Mouse (Mus musculus) cortical plate, adult 2 months (tissue): ENCODE results near the gene Gabpb1.

Experiments
- CTCF ChIP-seq: fragments of 200-500 bp; IDR thresholded peaks from 2 replicates; pipeline ENCODE4 v1.5.1; 2011; ENCODE audit warnings: mild to moderate bottlenecking, control low read depth, low read length; ENCODE audit not compliant: insufficient read depth; ENCODE audit errors: extremely low read depth
- POLR2A ChIP-seq: fragments of 200-500 bp; IDR thresholded peaks from 2 replicates; pipeline ENCODE4 v1.6.1; 2011; ENCODE audit warnings: mild to moderate bottlenecking, low read length, control low read depth; ENCODE audit not compliant: insufficient read depth; ENCODE audit errors: extremely low read depth

DNA sequence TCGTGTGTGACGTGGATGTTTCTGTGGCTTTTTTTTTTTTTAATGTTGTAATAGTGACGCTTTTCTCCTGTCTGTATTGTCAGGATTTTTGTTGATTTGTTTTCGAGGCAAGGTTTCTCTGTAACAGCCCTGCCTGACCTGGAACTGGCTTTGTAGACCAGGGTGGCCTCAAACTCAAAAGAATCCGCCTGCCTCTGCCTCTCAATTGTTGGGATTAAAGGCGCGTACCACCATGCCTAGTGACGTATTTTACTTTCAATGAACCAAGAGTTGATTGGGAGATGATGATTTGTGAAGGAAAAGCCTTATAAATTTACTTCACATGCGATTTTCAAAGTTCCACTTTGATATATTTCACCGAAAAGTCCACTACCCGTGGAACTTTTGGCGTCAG, at the start of gene Gabpb1:
- TF ChIP-seq CTCF: no peak
- TF ChIP-seq POLR2A: no peak
